Mouse (Mus musculus) T-helper 2 cell (primary cell): ENCODE data around the gene Gm42906.

Experiments
- in situ Hi-C: fragments of 300-600 bp; cut with MboI, MseI; formaldehyde crosslinking; loops from one replicate; pipeline ENCODE4 v1.15.1; 2025; ENCODE audit warnings: high pct_unique_total_duplicates

Gene Gm42906

GRCm38 (mm10) chr5:151236411-151236810 lies 191.6 kb downstream of the Gm42906 start:
- in situ Hi-C loops, result no loop called here

GRCm38 (mm10) chr5:151233400-151234031 lies 194.4 kb downstream of the Gm42906 start, which contains the start of gene Stard13:
TSS of gene Stard13 (minus strand) at chr5:151233836.
- in situ Hi-C loops, result no loop called here

- in situ Hi-C loops, result no loop called here
These were observed 195.2 kb downstream of the Gm42906 start for GRCm38 (mm10) chr5:151232576-151233299.

GRCm38 (mm10) chr5:151231861-151232260 lies 196.1 kb downstream of the Gm42906 start:
- in situ Hi-C loops, result no loop called here

GRCm38 (mm10) chr5:151231411-151231810 lies 196.6 kb downstream of the Gm42906 start:
- in situ Hi-C loops, result no loop called here

GRCm38 (mm10) chr5:151230427-151230826 lies 197.5 kb downstream of the Gm42906 start:
- in situ Hi-C loops, result no loop called here

GRCm38 (mm10) chr5:151228367-151229005 lies 199.5 kb downstream of the Gm42906 start:
- in situ Hi-C loops, result no loop called here

GRCm38 (mm10) chr5:151223696-151224366 lies 204.1 kb downstream of the Gm42906 start:
- in situ Hi-C loops, result no loop called here

- in situ Hi-C loops, result no loop called here
These were observed 205.2 kb downstream of the Gm42906 start for GRCm38 (mm10) chr5:151222791-151223190.

- in situ Hi-C loops, result no loop called here
These were observed 209.3 kb downstream of the Gm42906 start for GRCm38 (mm10) chr5:151218689-151219115.

GRCm38 (mm10) chr5:151213097-151213496 lies 214.9 kb downstream of the Gm42906 start:
- in situ Hi-C loops, result no loop called here

GRCm38 (mm10) chr5:151210869-151211268 lies 217.1 kb downstream of the Gm42906 start:
- in situ Hi-C loops, result no loop called here

- in situ Hi-C loops, result no loop called here
These were observed 217.9 kb downstream of the Gm42906 start for GRCm38 (mm10) chr5:151210060-151210459.

- in situ Hi-C loops, result no loop called here
These were observed 222.9 kb downstream of the Gm42906 start for GRCm38 (mm10) chr5:151205017-151205416.

GRCm38 (mm10) chr5:151202925-151203324 lies 225.0 kb downstream of the Gm42906 start:
- in situ Hi-C loops, result no loop called here

GRCm38 (mm10) chr5:151201220-151201619 lies 226.7 kb downstream of the Gm42906 start:
- in situ Hi-C loops, result no loop called here

GRCm38 (mm10) chr5:151199235-151199634 lies 228.7 kb downstream of the Gm42906 start:
- in situ Hi-C loops, result no loop called here

GRCm38 (mm10) chr5:151196603-151197272 lies 231.2 kb downstream of the Gm42906 start:
- in situ Hi-C loops, result no loop called here

GRCm38 (mm10) chr5:151193885-151194520 lies 234.0 kb downstream of the Gm42906 start:
- in situ Hi-C loops, result no loop called here

- in situ Hi-C loops, result no loop called here
These were observed 235.7 kb downstream of the Gm42906 start for GRCm38 (mm10) chr5:151192266-151192665.

- in situ Hi-C loops, result no loop called here
These were observed 237.2 kb downstream of the Gm42906 start for GRCm38 (mm10) chr5:151190764-151191163.
